Mouse (Mus musculus): ENCODE measurements around the gene Gapt.

The Gapt gene

GRCm38 (mm10) chr13:110318746-110319145 is 38.3 kb downstream of the Gapt start:
- Histone ChIP-seq H3K4me3 (replicated peaks; ENCODE audit: low read length) (no peak overlapping the region), H3K27me3 (ENCODE audit: insufficient read depth, low read length) (no peaks in the 10 kb centered on the region), H3K9me3 (ENCODE audit: low read length) (no peaks in the 10 kb centered on the region), H3K4me1 (replicated peaks; ENCODE audit: low read depth, low read length) (no peaks in the 10 kb centered on the region), H3K36me3 (ENCODE audit: insufficient read depth, low read length) (no peaks in the 10 kb centered on the region)
- TF ChIP-seq CTCF (conservative IDR thresholded peaks at IDR 0.05; ENCODE audit: low read length) (no peak), NANOG (IDR thresholded peaks at IDR 0.05; ENCODE audit: borderline replicate concordance, low read length) (no peak), POU5F1 (IDR thresholded peaks at IDR 0.05; ENCODE audit: borderline replicate concordance, low read length) (no peak)

- H3K4me3 ChIP-seq (replicated peaks; ENCODE audit: low read length) = no peak overlapping the region
- H3K4me1 ChIP-seq (replicated peaks; ENCODE audit: low read depth, low read length) = no peaks in the 10 kb centered on the region
- H3K27me3 ChIP-seq (ENCODE audit: insufficient read depth, low read length) = no peaks in the 10 kb centered on the region
- H3K9me3 ChIP-seq (ENCODE audit: low read length) = peaks cover 8% of the 10 kb centered on the region
- TF ChIP-seq POU5F1 (IDR thresholded peaks at IDR 0.05; ENCODE audit: borderline replicate concordance, low read length) (no peak), CTCF (conservative IDR thresholded peaks at IDR 0.05; ENCODE audit: low read length) (no peak), NANOG (IDR thresholded peaks at IDR 0.05; ENCODE audit: borderline replicate concordance, low read length) (no peak)
- H3K36me3 ChIP-seq (ENCODE audit: insufficient read depth, low read length) = no peaks in the 10 kb centered on the region
These were observed 49.8 kb downstream of the Gapt start for GRCm38 (mm10) chr13:110307188-110307587.

Measured in E14TG2a.4 (cell line).